Mouse (Mus musculus): ENCODE measurements around the gene Aipl1.

Gene Aipl1

GRCm38 (mm10) chr11:72037409-72037808 lies at the start of gene Aipl1:
Gene Aipl1 (minus strand): TSS chr11:72037509.
- no peak for DNase-seq (ENCODE audit: low read depth, low spot score)

DNA sequence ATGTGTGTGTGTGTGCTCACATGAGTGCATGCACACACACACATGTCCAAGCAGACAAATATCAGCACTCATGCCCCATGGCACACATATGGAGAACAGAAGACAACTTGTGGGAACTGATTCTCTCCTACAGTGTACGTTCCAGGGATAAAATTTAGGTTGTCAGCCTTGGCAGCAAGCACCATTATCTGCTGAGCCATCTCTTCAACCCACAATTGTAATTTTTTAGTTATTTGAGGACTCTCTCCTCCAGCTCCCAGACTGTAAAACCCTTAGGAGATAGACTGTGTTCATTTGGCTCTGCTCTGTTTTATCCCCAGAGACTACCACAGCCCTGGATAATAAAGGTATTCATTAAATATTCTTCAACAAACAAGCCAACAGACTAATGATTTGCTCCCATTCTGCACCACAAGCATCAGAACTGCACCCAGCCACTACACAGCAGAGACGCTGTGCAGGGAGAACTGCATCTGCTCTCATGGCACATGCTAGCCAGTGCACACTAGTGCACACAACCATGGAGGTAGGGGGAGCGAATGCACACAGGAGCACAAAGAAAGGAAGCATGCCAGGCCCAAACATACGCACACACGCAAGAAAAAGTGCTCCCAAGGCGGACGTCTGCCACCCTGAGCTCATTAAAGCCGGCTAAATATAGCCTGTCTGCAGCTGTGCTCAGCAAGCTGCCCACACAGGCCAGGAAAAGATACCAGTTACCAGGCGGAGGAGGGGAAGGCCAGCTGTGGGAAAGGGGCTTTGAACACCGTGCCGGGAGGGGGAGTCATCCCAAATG lies 49.1 kb upstream of the Aipl1 start:
- DNase-seq (ENCODE audit: low read depth, low spot score): peak; percentile 95

GRCm38 (mm10) chr11:72084337-72084736 lies 47.0 kb upstream of the Aipl1 start:
- DNase-seq (ENCODE audit: low read depth, low spot score): peak; percentile 79

DNA sequence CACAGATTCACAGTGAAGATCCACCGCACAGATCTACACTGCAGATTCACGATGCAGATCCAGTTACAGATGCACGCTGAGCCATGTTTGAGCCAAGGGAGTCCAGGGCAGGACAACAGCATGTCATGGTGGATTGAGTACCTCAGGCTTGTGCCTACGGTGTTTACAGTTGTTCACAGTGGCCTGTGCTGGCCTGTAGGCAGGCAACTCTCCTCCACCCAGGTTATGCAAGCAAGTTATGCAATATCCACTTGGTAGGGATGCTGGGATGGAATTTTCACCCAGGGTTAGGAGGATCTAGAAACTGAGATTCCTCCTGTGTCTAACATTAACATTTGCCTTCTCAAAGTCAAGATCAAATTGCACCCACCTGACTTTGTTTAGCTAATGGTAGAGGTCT lies 45.3 kb upstream of the Aipl1 start:
- DNase-seq (ENCODE audit: low read depth, low spot score): peak; percentile 35

DNA sequence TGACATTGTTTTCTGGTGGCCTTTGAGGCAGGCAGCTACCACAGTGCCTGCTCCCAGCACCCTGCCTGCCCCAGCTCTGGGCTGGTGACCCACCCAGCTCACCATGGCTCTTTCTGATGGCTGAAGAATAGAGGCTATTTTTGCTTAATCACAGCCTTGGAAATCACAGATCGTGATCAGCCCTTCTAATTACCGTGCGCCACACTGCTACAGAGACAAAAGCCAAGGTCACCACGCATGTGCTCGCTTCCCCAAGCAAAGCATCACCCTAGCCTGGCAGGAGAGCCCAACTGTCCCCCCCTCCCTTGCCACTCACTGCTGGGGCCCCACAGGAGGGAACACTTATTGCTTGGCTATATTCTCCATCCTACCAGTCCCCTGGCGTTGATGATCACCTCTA lies 43.2 kb upstream of the Aipl1 start:
- DNase-seq (ENCODE audit: low read depth, low spot score): peak; percentile 76

DNA sequence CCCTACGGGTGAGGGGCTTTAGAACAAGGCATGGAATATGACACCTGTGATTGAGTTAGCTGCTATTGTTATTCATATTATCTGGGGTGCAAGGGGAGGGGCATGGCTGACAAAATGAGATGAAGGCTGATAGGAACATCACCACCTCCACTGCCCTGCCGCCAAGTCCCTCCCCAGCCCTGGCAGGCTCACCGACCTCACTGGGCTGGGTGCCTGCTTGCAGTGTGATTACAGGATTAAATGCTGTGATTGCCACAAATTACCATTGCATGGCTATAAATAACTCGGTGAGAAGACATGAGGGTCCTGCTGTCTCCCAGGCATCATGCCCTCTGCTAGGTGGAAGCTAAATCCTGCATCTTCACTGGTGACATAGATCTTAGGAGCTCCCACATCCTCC lies 41.3 kb upstream of the Aipl1 start:
- DNase-seq (ENCODE audit: low read depth, low spot score): peak; percentile 71

DNA sequence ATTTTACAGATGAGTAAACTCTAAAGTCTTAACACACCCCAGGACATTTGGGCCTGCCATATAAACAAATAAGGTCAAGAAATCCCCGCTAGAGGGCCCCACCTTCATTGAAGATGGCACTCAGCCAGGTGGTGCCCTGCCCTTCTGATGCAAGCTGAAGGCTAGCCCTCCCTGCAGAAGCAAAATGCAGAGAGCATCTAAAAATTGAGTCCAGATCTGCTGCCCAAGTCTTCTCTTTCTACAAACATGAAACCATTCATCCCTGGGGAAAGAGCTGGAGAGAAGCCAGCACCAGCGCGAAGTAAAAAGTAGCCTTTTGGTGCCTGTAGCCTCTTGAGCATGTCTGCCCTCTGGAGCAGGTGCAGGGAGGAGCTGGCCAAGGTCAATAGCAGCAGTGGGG lies 40.7 kb upstream of the Aipl1 start:
- peak; percentile 38 for DNase-seq (ENCODE audit: low read depth, low spot score)

DNA sequence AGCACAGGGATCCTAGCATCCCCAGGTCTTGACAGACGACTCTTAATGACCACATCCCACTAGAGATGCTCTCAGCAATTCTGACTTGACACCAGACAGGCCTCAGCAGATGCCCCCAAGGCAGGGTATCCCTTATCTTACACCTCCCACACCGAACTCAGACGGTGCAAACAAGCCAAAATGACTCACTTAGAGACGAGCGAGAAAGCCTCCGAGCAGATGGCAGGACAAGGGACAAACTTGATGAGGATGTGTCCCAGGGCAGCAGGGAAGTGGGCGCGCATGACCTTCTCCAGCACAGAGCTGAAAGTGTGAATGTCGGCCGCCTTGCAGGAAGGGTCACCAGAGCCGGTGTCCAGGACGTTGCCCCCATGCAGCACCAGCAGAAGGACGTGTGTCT lies 36.9 kb upstream of the Aipl1 start:
- DNase-seq (ENCODE audit: low read depth, low spot score): peak; percentile 68

DNA sequence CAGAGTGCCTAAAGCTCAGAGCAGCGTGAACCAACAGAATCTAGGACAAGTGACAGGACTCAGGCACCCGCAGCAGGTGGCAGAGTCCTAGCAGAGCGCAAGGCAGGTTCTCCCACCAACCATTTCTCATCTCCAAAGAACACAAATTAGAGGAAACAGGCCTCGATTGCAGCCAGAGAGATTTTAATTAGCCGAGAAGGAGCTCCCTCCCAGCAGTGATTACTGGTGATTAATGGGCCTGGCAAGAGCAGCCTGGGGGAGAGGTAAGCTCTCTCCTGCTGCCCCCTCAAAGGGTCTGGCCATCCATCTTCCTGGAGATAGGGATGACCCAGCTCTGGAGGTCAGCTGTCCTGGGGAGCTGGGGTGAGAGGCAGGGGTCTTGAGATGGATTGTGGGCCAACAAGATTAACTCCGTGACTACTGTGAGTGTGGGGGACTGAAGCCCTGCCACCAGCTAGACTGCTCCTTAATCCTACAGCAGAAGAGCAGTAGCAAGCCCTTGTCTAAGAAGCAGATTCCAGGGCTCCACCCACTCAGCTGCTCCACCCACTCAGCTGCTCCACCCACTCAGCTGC lies 35.1 kb upstream of the Aipl1 start:
- peak; percentile 36 for DNase-seq (ENCODE audit: low read depth, low spot score)

- no peak for DNase-seq (ENCODE audit: low read depth, low spot score)
These were observed 33.4 kb upstream of the Aipl1 start for GRCm38 (mm10) chr11:72070733-72071132.

GRCm38 (mm10) chr11:72068026-72068425 lies 30.7 kb upstream of the Aipl1 start:
- DNase-seq (ENCODE audit: low read depth, low spot score): peak; percentile 92

- DNase-seq (ENCODE audit: low read depth, low spot score): peak; percentile 87
These were observed 30.0 kb upstream of the Aipl1 start for GRCm38 (mm10) chr11:72067326-72067725.

DNA sequence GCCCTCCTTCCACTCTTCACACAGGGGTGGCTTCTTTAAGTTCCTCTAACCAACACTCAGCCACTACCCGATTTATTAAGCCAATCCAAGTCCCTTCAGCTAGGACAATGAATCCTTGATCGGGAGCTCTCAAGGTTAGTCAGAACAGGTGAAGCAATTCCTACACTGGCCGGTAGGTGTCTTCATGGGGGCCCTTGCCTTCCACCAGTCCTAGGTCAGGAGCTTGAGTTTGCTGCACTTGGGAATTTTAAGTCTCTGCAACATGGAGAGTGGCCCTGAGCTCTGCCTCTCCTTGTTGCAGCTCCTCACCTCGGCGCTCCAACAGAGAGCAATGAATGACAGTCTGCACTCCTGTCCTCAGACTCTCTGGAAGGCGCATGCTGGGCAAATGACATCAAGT lies 29.0 kb upstream of the Aipl1 start:
- DNase-seq (ENCODE audit: low read depth, low spot score): peak; percentile 77

DNA sequence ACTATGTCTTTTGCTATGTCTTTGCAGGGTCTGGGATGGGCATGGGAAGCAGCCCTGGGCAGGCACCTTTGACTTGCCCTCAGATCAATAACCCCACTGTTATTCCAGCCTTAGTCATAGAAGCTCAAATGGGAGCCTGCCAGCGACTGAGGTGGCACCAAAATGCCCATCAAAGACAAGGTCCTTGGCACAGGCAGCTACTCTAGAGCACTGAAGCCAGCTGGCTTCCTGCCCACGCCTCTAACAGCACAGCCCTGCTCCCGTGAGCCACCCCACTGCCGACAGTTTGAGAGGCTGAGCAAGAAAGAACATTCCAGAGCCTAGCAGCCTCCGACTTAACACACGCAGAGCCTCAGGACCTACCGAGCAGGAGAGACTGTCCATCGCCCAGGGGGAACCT lies 27.8 kb upstream of the Aipl1 start:
- peak; percentile 91 for DNase-seq (ENCODE audit: low read depth, low spot score)

DNA sequence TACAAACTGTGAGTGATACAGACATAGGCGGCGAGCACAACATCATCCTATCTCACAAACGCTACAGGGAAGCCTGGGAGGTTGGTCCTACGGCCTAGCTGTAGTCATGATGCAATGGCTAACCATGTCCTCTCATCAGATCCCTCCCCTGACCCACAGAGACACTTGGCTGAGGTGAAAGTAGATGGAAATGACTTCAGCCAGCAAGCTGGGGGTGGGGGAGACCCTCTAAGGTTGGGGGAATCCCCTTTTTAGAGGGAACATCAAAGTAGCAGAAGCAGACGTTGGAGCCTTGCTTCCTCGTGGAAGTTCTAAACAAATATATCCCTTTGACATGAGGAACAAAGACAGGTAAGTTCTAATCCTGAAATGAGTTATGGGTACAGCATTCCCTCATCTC lies 27.1 kb upstream of the Aipl1 start:
- DNase-seq (ENCODE audit: low read depth, low spot score): no peak

- DNase-seq (ENCODE audit: low read depth, low spot score): peak; percentile 37
These were observed 23.8 kb upstream of the Aipl1 start for GRCm38 (mm10) chr11:72061093-72061620.

DNA sequence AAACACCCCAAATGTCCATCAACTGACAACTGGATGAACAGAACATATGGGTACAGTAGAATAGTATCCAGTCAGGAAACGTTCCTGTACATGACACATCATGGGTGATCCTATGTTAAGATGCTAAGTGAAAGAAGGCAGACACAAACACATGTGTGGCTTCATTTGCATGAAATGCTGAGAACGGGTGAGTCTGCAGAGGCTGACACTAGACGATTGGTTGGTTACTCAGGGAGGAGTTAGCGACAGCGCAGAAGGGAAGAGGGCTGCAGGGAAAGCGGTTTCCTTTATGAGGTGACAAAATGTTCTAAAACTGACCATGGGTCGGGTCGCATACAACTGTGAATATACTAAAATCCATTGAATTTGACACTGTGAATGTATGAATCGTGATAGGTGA lies 23.1 kb upstream of the Aipl1 start:
- DNase-seq (ENCODE audit: low read depth, low spot score): no peak

- DNase-seq (ENCODE audit: low read depth, low spot score): no peak
These were observed 19.9 kb upstream of the Aipl1 start for GRCm38 (mm10) chr11:72057166-72057565.

DNA sequence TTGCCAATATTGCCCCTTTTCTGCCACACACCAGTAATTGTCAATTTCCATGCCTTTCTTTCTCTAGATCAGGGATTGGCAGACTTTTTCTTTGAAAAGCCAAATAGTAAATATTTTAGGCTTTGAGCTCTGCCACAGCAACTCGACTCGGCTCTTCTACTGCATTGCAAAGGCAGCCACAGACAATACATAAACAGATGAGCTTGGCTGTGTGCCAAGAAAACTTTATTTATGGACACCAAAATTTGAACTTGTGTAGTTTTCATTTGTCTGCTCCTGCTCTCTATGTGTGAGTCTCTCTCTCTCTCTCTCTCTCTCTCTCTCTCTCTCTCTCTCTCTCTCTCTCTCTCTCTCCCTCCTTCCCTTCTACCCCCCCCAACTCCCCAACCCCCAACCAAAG lies 17.9 kb upstream of the Aipl1 start:
- no peak for DNase-seq (ENCODE audit: low read depth, low spot score)

GRCm38 (mm10) chr11:72052636-72053035 lies 15.3 kb upstream of the Aipl1 start:
- DNase-seq (ENCODE audit: low read depth, low spot score): peak; percentile 90

DNA sequence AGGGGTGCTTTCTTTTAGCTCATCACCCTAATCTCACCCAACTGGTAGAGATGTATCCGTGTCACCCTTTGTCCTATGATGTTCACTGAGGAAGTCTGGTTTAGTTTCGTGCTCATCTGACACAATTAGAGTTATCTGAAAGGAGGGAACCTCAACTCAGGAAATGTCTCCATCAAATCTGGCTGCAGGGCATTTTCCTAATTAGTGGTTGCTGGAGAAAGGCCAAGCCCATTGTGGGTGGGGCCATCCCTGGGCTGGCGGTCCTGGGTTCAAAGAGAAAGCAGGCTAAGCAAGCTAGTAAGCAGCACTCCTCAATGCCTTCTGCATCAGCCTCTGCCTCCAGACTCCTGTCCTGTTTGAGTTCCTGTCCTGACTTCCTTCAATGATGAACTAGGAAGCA lies 14.9 kb upstream of the Aipl1 start:
- no peak for DNase-seq (ENCODE audit: low read depth, low spot score)

- DNase-seq (ENCODE audit: low read depth, low spot score): peak; percentile 79
These were observed 13.9 kb upstream of the Aipl1 start for GRCm38 (mm10) chr11:72050895-72051858.

Data from brain, adult 2 months (tissue).